Mouse (Mus musculus) kidney, embryonic 16.5 days (tissue): Measurements from ENCODE around the gene Rab5a. TPM values are rescaled to one million over a fixed set of nuclear protein-coding genes. Genes with fewer than 3 reads are reported as not detected.
"Not testable (repeated sequence)": the region's sequence is repeated elsewhere in the genome, so short reads cannot be mapped to it uniquely, and the experiment has no call there.

Experiments
- ATAC-seq: fragments of 200-750 bp; cut with Nextera tagmentation; 2 replicates; pipeline ENCODE4 v1.8.0; 2017; ENCODE audit warnings: moderate TSS enrichment; ENCODE audit not compliant: low FRiP score, low TSS enrichment
- H3K27ac ChIP-seq: fragments of 300-500 bp; sonication (generic); 2 replicates; pipeline ENCODE4 v1.5.1; 2014; ENCODE audit warnings: low read length
- H3K27me3 ChIP-seq: fragments of 300-500 bp; sonication (generic); 2 replicates; pipeline ENCODE4 v1.6.1; 2014; ENCODE audit warnings: low read length, control low read depth, mixed read lengths; ENCODE audit not compliant: insufficient read depth
- H3K36me3 ChIP-seq: fragments of 300-500 bp; sonication (generic); 2 replicates; pipeline ENCODE4 v1.6.1; 2014; ENCODE audit warnings: low read length, control low read depth, mixed read lengths; ENCODE audit not compliant: insufficient read depth
- H3K4me1 ChIP-seq: fragments of 300-500 bp; sonication (generic); 2 replicates; pipeline ENCODE4 v1.6.1; 2014; ENCODE audit warnings: low read length, control low read depth, mixed read lengths; ENCODE audit not compliant: insufficient read depth
- H3K4me2 ChIP-seq: fragments of 300-500 bp; sonication (generic); replicated peaks from 2 replicates; pipeline ENCODE4 v1.6.1; 2014; ENCODE audit warnings: low read depth, low read length
- H3K4me3 ChIP-seq: fragments of 300-500 bp; sonication (generic); 2 replicates; pipeline ENCODE4 v1.5.1; 2014; ENCODE audit warnings: mild to moderate bottlenecking, low read length
- H3K9ac ChIP-seq: fragments of 300-500 bp; sonication (generic); replicated peaks from 2 replicates; pipeline ENCODE4 v1.6.1; 2014; ENCODE audit warnings: low read length
- H3K9me3 ChIP-seq: fragments of 300-500 bp; sonication (generic); 2 replicates; pipeline ENCODE4 v1.6.1; 2016; ENCODE audit warnings: low read length, control low read depth
- WGBS: fragments of 180-500 bp; shearing (Covaris S2); extraction: QIAGEN DNeasy Blood & Tissue Kit; methylation state at CpG from one replicate; pipeline ENCODE4 v1.1.7; 2014; 5-methylcytosine and 5-hydroxymethylcytosine counted together
- polyA plus RNA-seq: library from polyadenylated mRNA; unstranded; fragments of >200 nt; fragmentation: Nextera tagmentation; extraction: Ambion mirVana; gene quantifications from 2 replicates; pipeline ENCODE4 v1.2.1, GENCODE M21; 2015

Gene Rab5a
- polyA plus RNA-seq, 1 experiment from 2014 or later = 75.4 TPM

DNA sequence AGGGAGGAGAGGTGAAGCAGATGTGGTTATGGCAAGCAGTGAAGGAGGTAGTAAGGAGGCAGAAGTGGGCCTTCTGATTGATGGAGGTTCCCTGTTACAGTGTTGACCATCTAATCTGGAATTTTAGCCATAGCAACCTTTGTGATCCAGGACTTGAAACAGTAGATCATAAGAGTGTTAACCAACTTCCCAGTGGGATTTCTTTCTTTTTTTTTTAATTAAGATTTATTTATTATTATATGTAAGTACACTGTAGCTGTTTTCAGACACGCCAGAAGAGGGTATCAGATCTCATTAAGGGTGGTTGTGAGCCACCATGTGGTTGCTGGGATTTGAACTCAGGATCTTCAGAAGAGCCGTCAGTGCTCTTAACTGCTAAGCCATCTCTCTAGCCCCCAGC, 60.3 kb downstream of the Rab5a start, which contains the start of gene Pp2d1:
Pp2d1 (minus strand) TSS at position 101 of the 400 bp plus-strand sequence.
- H3K9me3 ChIP-seq, H3K27ac ChIP-seq, H3K4me1 ChIP-seq, H3K27me3 ChIP-seq, H3K9ac ChIP-seq, H3K4me2 ChIP-seq, H3K4me3 ChIP-seq, H3K36me3 ChIP-seq, ATAC-seq: not testable (repeated sequence)
- 83% methylated on average over 2 of the region's 2 CpGs for WGBS

DNA sequence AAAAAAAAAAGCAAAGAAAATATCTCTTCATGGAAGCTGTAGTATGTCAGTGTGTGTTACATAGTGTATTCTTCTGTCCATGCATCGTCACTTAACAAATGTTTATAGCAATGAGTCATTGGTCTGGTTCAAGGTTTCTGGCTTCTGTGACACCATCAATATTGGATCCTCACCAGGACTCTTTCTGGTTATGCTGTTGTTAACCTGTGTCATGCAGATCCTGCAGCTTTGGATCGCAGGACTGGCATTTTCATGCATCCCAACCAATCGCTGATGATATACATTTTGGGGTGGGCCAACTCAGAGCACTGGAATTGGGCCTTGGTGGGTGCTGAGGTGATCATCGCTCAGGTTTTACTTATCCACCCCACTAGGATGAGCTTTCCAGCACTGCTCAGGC, 63.5 kb downstream of the Rab5a start:
- H3K27ac ChIP-seq = no peak overlapping the region
- no peak for ATAC-seq
- WGBS = 92% methylated on average over 4 of the region's 4 CpGs
- no peak overlapping the region for H3K9ac ChIP-seq
- peaks cover 3% of the 10 kb centered on the region; the same call in 1 of the 2 replicates for H3K9me3 ChIP-seq
- H3K27me3 ChIP-seq = no peaks in the 10 kb centered on the region
- no peaks in the 10 kb centered on the region for H3K36me3 ChIP-seq
- no peak overlapping the region for H3K4me2 ChIP-seq
- H3K4me3 ChIP-seq = no peak overlapping the region
- H3K4me1 ChIP-seq = no peaks in the 10 kb centered on the region

DNA sequence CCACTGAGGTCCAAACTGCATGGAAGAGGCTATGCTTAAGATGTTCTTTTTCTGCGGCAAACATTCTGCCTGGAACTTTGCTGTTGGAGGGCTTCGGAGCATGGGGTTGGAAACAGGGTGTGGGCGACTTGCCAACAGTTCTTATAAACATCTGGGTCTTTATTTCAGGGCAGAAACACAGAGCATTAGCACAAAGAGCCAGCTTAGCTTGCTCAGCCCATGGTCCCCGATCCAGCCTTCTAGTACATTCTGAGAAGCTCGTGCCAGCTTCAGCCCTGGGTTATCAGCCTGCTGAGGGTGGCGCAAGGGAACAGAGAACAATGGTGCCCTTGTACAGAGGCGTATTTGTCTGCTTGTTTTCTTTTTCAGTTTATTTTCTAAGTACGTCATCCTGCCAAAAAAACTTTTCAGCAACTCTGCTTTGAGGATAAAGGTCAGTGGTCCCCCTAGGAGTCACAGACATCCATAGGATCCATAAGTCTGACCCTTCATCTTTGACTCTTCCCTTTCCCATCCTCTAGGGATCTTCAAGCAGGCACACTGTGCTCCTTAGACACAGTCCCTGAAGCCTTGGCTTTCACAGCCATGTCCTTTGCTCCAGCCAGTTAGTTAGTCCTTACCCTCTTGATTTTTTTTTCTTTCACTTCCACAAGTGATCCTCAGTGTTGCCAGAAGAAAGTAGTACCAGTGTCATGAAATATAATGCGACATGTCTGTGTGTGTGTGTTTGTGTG, 64.7 kb downstream of the Rab5a start:
- Histone ChIP-seq H3K4me2 (no peak overlapping the region), H3K9me3 (peaks cover 3% of the 10 kb centered on the region; the same call in 1 of the 2 replicates), H3K4me3 (no peak overlapping the region), H3K4me1 (no peaks in the 10 kb centered on the region), H3K36me3 (no peaks in the 10 kb centered on the region), H3K27me3 (no peaks in the 10 kb centered on the region), H3K9ac (no peak overlapping the region), H3K27ac (no peak overlapping the region)
- WGBS = 62% methylated on average over 9 of the region's 9 CpGs
- ATAC-seq = no peak

DNA sequence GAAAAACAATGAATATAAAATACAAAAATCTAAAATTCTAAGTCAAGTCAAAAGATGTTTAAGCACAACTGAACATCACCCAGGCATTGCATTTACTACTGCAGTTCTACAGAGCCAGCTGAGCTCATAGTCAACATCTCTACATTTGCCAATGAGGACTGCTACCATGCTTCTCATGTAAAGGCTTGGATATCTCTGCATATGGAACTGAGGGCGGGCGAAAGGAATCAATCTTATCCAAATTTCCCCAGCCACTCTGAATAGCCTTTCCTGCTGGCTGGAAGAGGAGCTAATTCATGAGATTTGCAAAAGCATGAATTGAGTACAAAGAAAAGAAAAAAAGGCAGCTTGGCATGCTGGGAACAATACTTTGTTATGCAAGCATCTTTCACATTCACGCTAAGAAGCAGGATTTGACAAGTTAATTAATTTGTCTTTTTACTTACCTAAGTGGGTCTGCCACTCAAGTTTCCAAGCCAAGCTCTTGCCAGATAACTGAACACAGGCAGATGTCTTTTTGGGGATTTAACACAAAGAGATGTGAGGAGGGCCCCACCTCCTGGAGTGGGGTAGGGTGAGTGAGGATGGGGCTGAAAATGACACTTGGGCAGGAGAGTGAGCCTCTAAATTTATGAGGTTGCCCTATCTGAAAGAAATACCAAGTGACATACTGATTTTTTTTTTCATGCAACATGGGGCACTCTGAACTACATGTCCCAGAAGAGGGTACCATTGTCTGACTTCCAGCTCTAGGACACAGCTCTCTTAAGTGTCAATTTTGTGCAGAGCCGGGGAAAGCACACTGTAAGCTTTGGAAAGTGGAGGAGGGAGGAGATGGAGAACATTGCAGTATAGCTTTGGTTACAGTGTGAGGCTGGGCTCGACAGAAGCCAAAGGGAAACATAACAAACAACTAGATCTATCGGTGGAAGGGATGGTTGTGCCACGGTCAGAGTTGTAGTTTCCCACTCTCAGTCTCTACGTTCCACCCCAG, 72.6 kb downstream of the Rab5a start:
- no peak overlapping the region for H3K9ac ChIP-seq
- H3K9me3 ChIP-seq = 0 out of 2 replicates have a peak, but pooled peaks cover 2% of the 10 kb centered on the region
- no peaks in the 10 kb centered on the region for H3K4me1 ChIP-seq
- no peaks in the 10 kb centered on the region for H3K36me3 ChIP-seq
- H3K27ac ChIP-seq = no peak overlapping the region
- WGBS = 76% methylated on average over 8 of the region's 8 CpGs
- no peak overlapping the region for H3K4me3 ChIP-seq
- no peaks in the 10 kb centered on the region for H3K27me3 ChIP-seq
- H3K4me2 ChIP-seq = no peak overlapping the region
- no peak for ATAC-seq

DNA sequence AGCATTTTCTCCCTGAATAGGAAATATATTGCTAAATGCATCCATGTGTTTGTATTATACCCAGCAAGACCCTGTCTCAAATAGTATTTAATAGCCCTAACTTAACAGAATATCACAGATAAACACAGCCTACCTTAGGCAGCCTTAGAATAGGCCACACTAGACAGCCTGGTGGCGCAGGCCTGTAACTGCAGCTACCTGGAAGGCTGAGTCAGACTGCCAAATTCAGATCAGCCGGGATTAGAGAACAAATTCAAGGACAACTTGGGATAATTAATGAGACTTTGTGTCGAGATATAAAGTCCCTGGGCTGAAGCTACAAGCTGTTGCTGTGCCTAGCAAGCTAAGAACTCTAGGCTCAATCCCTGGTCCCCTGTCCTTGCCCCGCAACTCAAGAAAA, 75.1 kb downstream of the Rab5a start:
- H3K9ac ChIP-seq = no peak overlapping the region
- H3K27ac ChIP-seq = no peak overlapping the region
- H3K4me2 ChIP-seq = no peak overlapping the region
- no peaks in the 10 kb centered on the region for H3K27me3 ChIP-seq
- no peaks in the 10 kb centered on the region for H3K36me3 ChIP-seq
- 72% methylated on average over 4 of the region's 4 CpGs for WGBS
- no peak for ATAC-seq
- H3K4me3 ChIP-seq = no peak overlapping the region
- H3K4me1 ChIP-seq = no peaks in the 10 kb centered on the region
- 0 out of 2 replicates have a peak, but pooled peaks cover 2% of the 10 kb centered on the region for H3K9me3 ChIP-seq

DNA sequence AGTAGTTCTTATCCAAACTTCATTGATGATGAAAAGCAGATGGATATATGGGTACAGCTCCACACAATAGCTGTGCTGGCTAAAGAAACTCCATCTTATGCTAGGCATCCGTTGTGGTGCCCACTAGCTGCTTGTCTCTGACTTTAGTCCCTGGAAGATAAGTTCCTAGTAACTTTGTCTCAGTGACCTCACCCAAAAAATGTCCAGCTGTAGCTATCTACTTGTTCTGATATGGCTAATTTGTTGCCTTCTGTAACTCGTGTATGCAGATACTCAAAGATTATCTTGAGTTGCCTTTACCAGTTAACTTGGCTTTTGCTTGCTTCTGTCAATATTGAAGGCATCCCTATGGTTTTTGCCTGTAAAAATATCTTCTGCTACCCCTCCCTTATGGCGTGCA, 75.8 kb downstream of the Rab5a start:
- H3K4me3 ChIP-seq = no peak overlapping the region
- ATAC-seq = no peak
- no peaks in the 10 kb centered on the region for H3K27me3 ChIP-seq
- H3K4me2 ChIP-seq = no peak overlapping the region
- WGBS = 73% methylated on average over 3 of the region's 3 CpGs
- H3K36me3 ChIP-seq = no peaks in the 10 kb centered on the region
- H3K4me1 ChIP-seq = no peaks in the 10 kb centered on the region
- no peaks in the 10 kb centered on the region for H3K9me3 ChIP-seq
- H3K27ac ChIP-seq = no peak overlapping the region
- H3K9ac ChIP-seq = no peak overlapping the region

Other genes with a start within 250 kb of the Rab5a start
- 0.31 and 0.39 TPM in 2 replicates for gene Efhb, start 15.9 kb upstream of the Rab5a start, polyA plus RNA-seq
- gene Pp2d1, start 60.2 kb downstream of the Rab5a start, polyA plus RNA-seq = 0.30 and 0.37 TPM in 2 replicates
- 3.8 and 3.9 TPM in 2 replicates for gene Kat2b, start 87.6 kb downstream of the Rab5a start, polyA plus RNA-seq
- gene Sgo1, start 210.1 kb downstream of the Rab5a start, polyA plus RNA-seq = 32.2 and 33.8 TPM in 2 replicates